Mouse (Mus musculus) right cerebral cortex, postnatal 10 days (tissue): Measurements from ENCODE around the gene Rerg.
A peak's percentile ranks its signal among the peaks of the same experiment; 100 is the strongest.

Source experiments
- DNase-seq, 2 experiments: peaks; one replicate each; pipeline ENCODE4 v3.0.0; 2021; ENCODE audit warnings: low spot score in 2 of 2

Gene Rerg

GRCm38 (mm10) chr6:137170226-137170625 is at the start of gene Rerg:
Rerg (minus strand) TSS chr6:137170497.
- DNase-seq: no peak

- DNase-seq: no peak
These were observed 47.7 kb upstream of the Rerg start for GRCm38 (mm10) chr6:137217841-137218463.

- DNase-seq: no peak
These were observed 41.1 kb upstream of the Rerg start for GRCm38 (mm10) chr6:137211441-137211840.

GRCm38 (mm10) chr6:137210991-137211390 is 40.7 kb upstream of the Rerg start:
- no peak for DNase-seq

GRCm38 (mm10) chr6:137209992-137210391 is 39.7 kb upstream of the Rerg start:
- DNase-seq: peak; percentile 77 to 80

- no peak for DNase-seq
These were observed 36.8 kb upstream of the Rerg start for GRCm38 (mm10) chr6:137207126-137207525.

- DNase-seq: peak; percentile 25 to 44
These were observed 35.5 kb upstream of the Rerg start for GRCm38 (mm10) chr6:137205662-137206400.

- no peak for DNase-seq
These were observed 32.4 kb upstream of the Rerg start for GRCm38 (mm10) chr6:137202661-137203060.

- no peak for DNase-seq
These were observed 31.3 kb upstream of the Rerg start for GRCm38 (mm10) chr6:137201578-137201977.

- DNase-seq: peak in 1 of 2 experiments; percentile 5
These were observed 30.9 kb upstream of the Rerg start for GRCm38 (mm10) chr6:137201166-137201565.

- DNase-seq: peak in 1 of 2 experiments; percentile 40
These were observed 21.8 kb upstream of the Rerg start for GRCm38 (mm10) chr6:137192063-137192462.

- DNase-seq: no peak
These were observed 20.7 kb upstream of the Rerg start for GRCm38 (mm10) chr6:137191026-137191425.

- no peak for DNase-seq
These were observed 20.3 kb upstream of the Rerg start for GRCm38 (mm10) chr6:137190577-137190976.

GRCm38 (mm10) chr6:137188375-137188926 is 18.2 kb upstream of the Rerg start:
- DNase-seq: peak in 1 of 2 experiments; percentile 31

- DNase-seq: peak; percentile 29 to 51
These were observed 17.1 kb upstream of the Rerg start for GRCm38 (mm10) chr6:137187426-137187825.

GRCm38 (mm10) chr6:137180636-137181035 is 10.3 kb upstream of the Rerg start:
- DNase-seq: no peak

- no peak for DNase-seq
These were observed 9.8 kb upstream of the Rerg start for GRCm38 (mm10) chr6:137180115-137180514.

GRCm38 (mm10) chr6:137179026-137179425 is 8.7 kb upstream of the Rerg start:
- DNase-seq: peak in 1 of 2 experiments; percentile 24

GRCm38 (mm10) chr6:137170646-137171045 is 349 bp upstream of the Rerg start:
- no peak for DNase-seq

- peak; percentile 93 to 95 for DNase-seq
These were observed 927 bp downstream of the Rerg start for GRCm38 (mm10) chr6:137169171-137169968.

GRCm38 (mm10) chr6:137166843-137167242 is 3.5 kb downstream of the Rerg start:
- DNase-seq: no peak

GRCm38 (mm10) chr6:137163571-137163970 is 6.7 kb downstream of the Rerg start:
- no peak for DNase-seq
